Mouse (Mus musculus) stomach, postnatal 0 days (tissue): ENCODE measurements at regions not wholly inside any gene's neighbourhood (a gene's known extent, or its start where the extent isn't known, plus 50 kb on each side); places are given as distances from the start of the nearest gene placed in this dataset.

Experiments
- ATAC-seq: fragments of 200-750 bp; cut with Nextera tagmentation; 2 replicates; pipeline ENCODE4 v1.8.0; 2017; ENCODE audit not compliant: low FRiP score, low TSS enrichment
- DNase-seq: peaks from one replicate; pipeline ENCODE4 v3.0.0-alpha.2; 2016; ENCODE audit warnings: low spot score
- H3K27ac ChIP-seq: fragments of 300-500 bp; sonication (generic); replicated peaks from 2 replicates; pipeline ENCODE4 v1.5.1; 2014; ENCODE audit warnings: mild to moderate bottlenecking, control low read depth
- H3K27me3 ChIP-seq: fragments of 300-500 bp; sonication (generic); 2 replicates; pipeline ENCODE4 v1.6.1; 2014; ENCODE audit warnings: low read length; ENCODE audit not compliant: control insufficient read depth, insufficient read depth
- H3K36me3 ChIP-seq: fragments of 300-500 bp; sonication (generic); 2 replicates; pipeline ENCODE4 v1.6.1; 2014; ENCODE audit warnings: low read length, mixed read lengths; ENCODE audit not compliant: control insufficient read depth, insufficient read depth
- H3K4me1 ChIP-seq: fragments of 300-500 bp; sonication (generic); replicated peaks from 2 replicates; pipeline ENCODE4 v1.6.1; 2014; ENCODE audit warnings: antibody characterized with exemption; ENCODE audit not compliant: control insufficient read depth, insufficient read depth
- H3K4me2 ChIP-seq: fragments of 300-500 bp; sonication (generic); replicated peaks from 2 replicates; pipeline ENCODE4 v1.6.1; 2014; ENCODE audit warnings: low read depth, mild to moderate bottlenecking, control low read depth, moderate library complexity
- H3K4me3 ChIP-seq: fragments of 300-500 bp; sonication (generic); 2 replicates; pipeline ENCODE4 v1.5.1; 2014; ENCODE audit warnings: low read depth, low read length, control low read depth
- H3K9ac ChIP-seq: fragments of 300-500 bp; sonication (generic); 2 replicates; pipeline ENCODE4 v1.6.1; 2014; ENCODE audit warnings: mild to moderate bottlenecking, low read length, control low read depth, mixed read lengths
- H3K9me3 ChIP-seq: fragments of 300-500 bp; sonication (generic); 2 replicates; pipeline ENCODE4 v1.6.1; 2016; ENCODE audit warnings: low read length; ENCODE audit not compliant: control insufficient read depth
- CTCF ChIP-seq: IDR thresholded peaks from 2 replicates; pipeline ENCODE4 v1.5.1; 2016; ENCODE audit warnings: antibody characterized with exemption, low read depth, mild to moderate bottlenecking, moderate library complexity
- EP300 ChIP-seq: optimal IDR thresholded peaks from 2 replicates; pipeline ENCODE3; 2016; ENCODE audit warnings: antibody characterized with exemption
- WGBS: fragments of 180-500 bp; shearing (Covaris S2); extraction: QIAGEN DNeasy Blood & Tissue Kit; methylation state at CpG from one replicate; pipeline ENCODE4 v1.1.7; 2014; 5-methylcytosine and 5-hydroxymethylcytosine counted together

GRCm38 (mm10) chr3:42286471-42286870 is 544.1 kb downstream of the D3Ertd751e start:
- Histone ChIP-seq H3K9me3 (no peaks in the 10 kb centered on the region), H3K4me2 (no peak overlapping the region), H3K9ac (no peak overlapping the region), H3K27me3 (no peaks in the 10 kb centered on the region), H3K36me3 (no peaks in the 10 kb centered on the region), H3K27ac (no peak overlapping the region), H3K4me1 (no peaks in the 10 kb centered on the region), H3K4me3 (no peak overlapping the region)
- no peak for TF ChIP-seq CTCF
- TF ChIP-seq EP300, result no peak
- 79% methylated on average over 4 of the region's 4 CpGs for WGBS
- ATAC-seq (no peak), DNase-seq (no peak)

GRCm38 (mm10) chr3:42312424-42312823 is 570.0 kb downstream of the D3Ertd751e start:
- Histone ChIP-seq H3K4me2 (no peak overlapping the region), H3K9me3 (no peaks in the 10 kb centered on the region), H3K4me3 (no peak overlapping the region), H3K36me3 (no peaks in the 10 kb centered on the region), H3K27me3 (no peaks in the 10 kb centered on the region), H3K4me1 (no peaks in the 10 kb centered on the region), H3K9ac (no peak overlapping the region), H3K27ac (no peak overlapping the region)
- no peak for DNase-seq
- TF ChIP-seq CTCF (peak; percentile 35), EP300 (no peak)
- no peak for ATAC-seq
- WGBS, result 76% methylated on average over 1 of the region's 1 CpGs

- ATAC-seq, result no peak
- no peaks in the 10 kb centered on the region for H3K4me1 ChIP-seq
- no peaks in the 10 kb centered on the region for H3K9me3 ChIP-seq
- H3K9ac ChIP-seq, result no peak overlapping the region
- no peak overlapping the region for H3K4me2 ChIP-seq
- TF ChIP-seq CTCF, result no peak
- TF ChIP-seq EP300, result no peak
- no peak overlapping the region for H3K4me3 ChIP-seq
- H3K36me3 ChIP-seq, result no peaks in the 10 kb centered on the region
- no peaks in the 10 kb centered on the region for H3K27me3 ChIP-seq
- H3K27ac ChIP-seq, result no peak overlapping the region
- DNase-seq, result no peak
- 39% methylated on average over 2 of the region's 2 CpGs for WGBS
Measured at GRCm38 (mm10) chr3:42327708-42328107, 585.3 kb downstream of the D3Ertd751e start.

- H3K9me3 ChIP-seq, result no peaks in the 10 kb centered on the region
- H3K9ac ChIP-seq, result no peak overlapping the region
- no peak for DNase-seq
- H3K4me1 ChIP-seq, result no peaks in the 10 kb centered on the region
- no peak overlapping the region for H3K4me2 ChIP-seq
- no peak overlapping the region for H3K27ac ChIP-seq
- no peaks in the 10 kb centered on the region for H3K36me3 ChIP-seq
- no peaks in the 10 kb centered on the region for H3K27me3 ChIP-seq
- TF ChIP-seq CTCF, result no peak
- no peak for TF ChIP-seq EP300
- 69% methylated on average over 2 of the region's 2 CpGs for WGBS
- no peak for ATAC-seq
- no peak overlapping the region for H3K4me3 ChIP-seq
Measured at GRCm38 (mm10) chr3:42342806-42343205, 600.4 kb downstream of the D3Ertd751e start.

GRCm38 (mm10) chr3:42376785-42377184 is 634.4 kb downstream of the D3Ertd751e start:
- H3K9me3 ChIP-seq, result no peaks in the 10 kb centered on the region
- DNase-seq, result no peak
- no peak for ATAC-seq
- H3K4me1 ChIP-seq, result no peaks in the 10 kb centered on the region
- H3K36me3 ChIP-seq, result no peaks in the 10 kb centered on the region
- no peak for TF ChIP-seq CTCF
- TF ChIP-seq EP300, result no peak
- H3K4me3 ChIP-seq, result no peak overlapping the region
- WGBS, result 17% methylated on average over 1 of the region's 1 CpGs
- H3K27ac ChIP-seq, result no peak overlapping the region
- no peak overlapping the region for H3K9ac ChIP-seq
- no peak overlapping the region for H3K4me2 ChIP-seq
- H3K27me3 ChIP-seq, result no peaks in the 10 kb centered on the region

GRCm38 (mm10) chr3:42382151-42382550 is 639.7 kb downstream of the D3Ertd751e start:
- Histone ChIP-seq H3K27me3 (no peaks in the 10 kb centered on the region), H3K9me3 (no peaks in the 10 kb centered on the region), H3K27ac (no peak overlapping the region), H3K9ac (no peak overlapping the region), H3K36me3 (no peaks in the 10 kb centered on the region), H3K4me2 (no peak overlapping the region), H3K4me1 (no peaks in the 10 kb centered on the region), H3K4me3 (no peak overlapping the region)
- DNase-seq (no peak), ATAC-seq (no peak)
- TF ChIP-seq CTCF (no peak), EP300 (no peak)
- WGBS, result 73% methylated on average over 5 of the region's 5 CpGs
